Mouse (Mus musculus) embryonic facial prominence, embryonic 12.5 days (tissue): ENCODE data around the gene Gm42372. TPM values are rescaled to one million over a fixed set of nuclear protein-coding genes. Genes with fewer than 3 reads are reported as not detected.

ENCODE experiments used
- ATAC-seq: fragments of 200-750 bp; cut with Nextera tagmentation; 2 replicates; pipeline ENCODE4 v1.8.0; 2017; ENCODE audit not compliant: insufficient number of reproducible peaks, insufficient read depth, low FRiP score, low TSS enrichment
- H3K27ac ChIP-seq: fragments of 300-500 bp; sonication (generic); 2 replicates; pipeline ENCODE4 v1.5.1; 2016; ENCODE audit warnings: mild to moderate bottlenecking
- H3K27me3 ChIP-seq: fragments of 300-500 bp; sonication (generic); 2 replicates; pipeline ENCODE4 v1.6.1; 2016; ENCODE audit warnings: mild to moderate bottlenecking, moderate library complexity
- H3K36me3 ChIP-seq: fragments of 300-500 bp; sonication (generic); 2 replicates; pipeline ENCODE4 v1.6.1; 2016; ENCODE audit warnings: mild to moderate bottlenecking
- H3K4me1 ChIP-seq: fragments of 300-500 bp; sonication (generic); 2 replicates; pipeline ENCODE4 v1.6.1; 2016
- H3K4me2 ChIP-seq: fragments of 300-500 bp; sonication (generic); replicated peaks from 2 replicates; pipeline ENCODE4 v1.6.1; 2016; ENCODE audit warnings: mild to moderate bottlenecking, moderate library complexity
- H3K4me3 ChIP-seq: fragments of 300-500 bp; sonication (generic); 2 replicates; pipeline ENCODE4 v1.5.1; 2016; ENCODE audit warnings: mild to moderate bottlenecking
- H3K9ac ChIP-seq: fragments of 300-500 bp; sonication (generic); 2 replicates; pipeline ENCODE4 v1.6.1; 2016; ENCODE audit warnings: mild to moderate bottlenecking, moderate library complexity
- H3K9me3 ChIP-seq: fragments of 300-500 bp; sonication (generic); 2 replicates; pipeline ENCODE4 v1.6.1; 2016; ENCODE audit warnings: mild to moderate bottlenecking, moderate library complexity
- WGBS: fragments of 180-500 bp; shearing (Covaris S2); methylation state at CpG from one replicate; pipeline ENCODE4 v1.1.7; 2016; 5-methylcytosine and 5-hydroxymethylcytosine counted together
- polyA plus RNA-seq: library from polyadenylated mRNA; unstranded; fragments of >200 nt; fragmentation: Nextera tagmentation; extraction: Ambion mirVana; gene quantifications from 2 replicates; pipeline ENCODE4 v1.2.1, GENCODE M21; 2016

Gene Gm42372
- polyA plus RNA-seq, 1 experiment from 2014 or later: 0.36 TPM

GRCm38 (mm10) chr7:16993651-16994399 lies 10.9 kb downstream of the Gm42372 start:
- Histone ChIP-seq H3K4me2 (peak overlapping the region; percentile 72), H3K36me3 (peaks cover 18% of the 10 kb centered on the region), H3K9ac (peak overlapping the region; percentile 77), H3K9me3 (no peaks in the 10 kb centered on the region), H3K4me1 (peaks cover 54% of the 10 kb centered on the region), H3K27ac (peak overlapping the region; percentile 80), H3K4me3 (peak overlapping the region; percentile 69), H3K27me3 (no peaks in the 10 kb centered on the region)
- under 1% methylated on average over 27 of the region's 27 CpGs for WGBS
- ATAC-seq: peak; percentile 95

GRCm38 (mm10) chr7:16994400-16994799 lies 11.5 kb downstream of the Gm42372 start:
- Histone ChIP-seq H3K4me1 (peaks cover 54% of the 10 kb centered on the region), H3K9ac (peak overlapping the region; percentile 77)
- 6% methylated on average over 20 of the region's 20 CpGs for WGBS

GRCm38 (mm10) chr7:16995345-16995744 lies 12.5 kb downstream of the Gm42372 start:
- no peak overlapping the region for H3K27ac ChIP-seq
- H3K27me3 ChIP-seq: no peaks in the 10 kb centered on the region
- H3K9ac ChIP-seq: peak overlapping the region; percentile 77
- WGBS: 92% methylated on average over 4 of the region's 4 CpGs
- H3K9me3 ChIP-seq: no peaks in the 10 kb centered on the region
- peak overlapping the region; percentile 72 for H3K4me2 ChIP-seq
- H3K4me3 ChIP-seq: peak overlapping the region; percentile 69
- no peak for ATAC-seq
- peaks cover 24% of the 10 kb centered on the region for H3K36me3 ChIP-seq
- H3K4me1 ChIP-seq: peaks cover 52% of the 10 kb centered on the region

More at GRCm38 (mm10) chr7:16994400-16994799, 11.5 kb downstream of the Gm42372 start:
- peak overlapping the region; percentile 80 for H3K27ac ChIP-seq
- ATAC-seq: no peak
- H3K4me3 ChIP-seq: peak overlapping the region; percentile 69
- no peaks in the 10 kb centered on the region for H3K9me3 ChIP-seq
- H3K36me3 ChIP-seq: peaks cover 20% of the 10 kb centered on the region
- H3K4me2 ChIP-seq: peak overlapping the region; percentile 72
- no peaks in the 10 kb centered on the region for H3K27me3 ChIP-seq

- Histone ChIP-seq H3K4me1 (peaks cover 28% of the 10 kb centered on the region), H3K27ac (no peak overlapping the region), H3K4me2 (no peak overlapping the region), H3K36me3 (peaks cover 44% of the 10 kb centered on the region), H3K9me3 (no peaks in the 10 kb centered on the region), H3K9ac (no peak overlapping the region), H3K4me3 (0 out of 2 replicates have a peak overlapping the region, but pooled peaks have one; percentile 2), H3K27me3 (no peaks in the 10 kb centered on the region)
- 75% methylated on average over 4 of the region's 4 CpGs for WGBS
- no peak for ATAC-seq
Measured at GRCm38 (mm10) chr7:16999233-16999632, 16.3 kb downstream of the Gm42372 start.

GRCm38 (mm10) chr7:16999650-17000049 lies 16.8 kb downstream of the Gm42372 start:
- WGBS: 28% methylated on average over 4 of the region's 4 CpGs
- no peak overlapping the region for H3K9ac ChIP-seq
- no peak overlapping the region for H3K27ac ChIP-seq
- H3K4me2 ChIP-seq: no peak overlapping the region
- ATAC-seq: no peak
- H3K9me3 ChIP-seq: no peaks in the 10 kb centered on the region
- 0 out of 2 replicates have a peak overlapping the region, but pooled peaks have one; percentile 2 for H3K4me3 ChIP-seq
- H3K4me1 ChIP-seq: peaks cover 28% of the 10 kb centered on the region
- H3K27me3 ChIP-seq: no peaks in the 10 kb centered on the region
- H3K36me3 ChIP-seq: peaks cover 48% of the 10 kb centered on the region

- Histone ChIP-seq H3K27ac (no peak overlapping the region), H3K9me3 (no peaks in the 10 kb centered on the region), H3K36me3 (peaks cover 64% of the 10 kb centered on the region), H3K27me3 (no peaks in the 10 kb centered on the region), H3K4me3 (no peak overlapping the region), H3K4me1 (peaks cover 2% of the 10 kb centered on the region; the same call in 1 of the 2 replicates), H3K9ac (no peak overlapping the region), H3K4me2 (no peak overlapping the region)
- 12% methylated on average over 7 of the region's 7 CpGs for WGBS
- ATAC-seq: 0 out of 2 replicates have a peak, but pooled peaks have one; percentile 29
Measured at GRCm38 (mm10) chr7:17002375-17003195, 19.7 kb downstream of the Gm42372 start.

GRCm38 (mm10) chr7:17003230-17003960 lies 20.5 kb downstream of the Gm42372 start:
- no peak overlapping the region for H3K9ac ChIP-seq
- H3K36me3 ChIP-seq: peaks cover 67% of the 10 kb centered on the region
- H3K9me3 ChIP-seq: no peaks in the 10 kb centered on the region
- no peak overlapping the region for H3K27ac ChIP-seq
- H3K4me1 ChIP-seq: no peaks in the 10 kb centered on the region
- no peaks in the 10 kb centered on the region for H3K27me3 ChIP-seq
- H3K4me2 ChIP-seq: no peak overlapping the region
- 82% methylated on average over 7 of the region's 7 CpGs for WGBS
- no peak for ATAC-seq
- no peak overlapping the region for H3K4me3 ChIP-seq

- H3K4me1 ChIP-seq: no peaks in the 10 kb centered on the region
- no peak overlapping the region for H3K4me3 ChIP-seq
- WGBS: 85% methylated on average over 7 of the region's 7 CpGs
- no peak for ATAC-seq
- no peak overlapping the region for H3K9ac ChIP-seq
- H3K9me3 ChIP-seq: no peaks in the 10 kb centered on the region
- peaks cover 77% of the 10 kb centered on the region for H3K36me3 ChIP-seq
- no peaks in the 10 kb centered on the region for H3K27me3 ChIP-seq
- H3K27ac ChIP-seq: no peak overlapping the region
- no peak overlapping the region for H3K4me2 ChIP-seq
Measured at GRCm38 (mm10) chr7:17004716-17005115, 21.8 kb downstream of the Gm42372 start.

GRCm38 (mm10) chr7:17007300-17007699 lies 24.4 kb downstream of the Gm42372 start:
- no peak overlapping the region for H3K27ac ChIP-seq
- no peak for ATAC-seq
- no peak overlapping the region for H3K9ac ChIP-seq
- H3K4me2 ChIP-seq: no peak overlapping the region
- no peaks in the 10 kb centered on the region for H3K27me3 ChIP-seq
- WGBS: 79% methylated on average over 4 of the region's 4 CpGs
- peaks cover 86% of the 10 kb centered on the region for H3K36me3 ChIP-seq
- no peak overlapping the region for H3K4me3 ChIP-seq
- no peaks in the 10 kb centered on the region for H3K4me1 ChIP-seq
- no peaks in the 10 kb centered on the region for H3K9me3 ChIP-seq

- Histone ChIP-seq H3K27me3 (no peaks in the 10 kb centered on the region), H3K27ac (no peak overlapping the region), H3K9ac (no peak overlapping the region), H3K9me3 (no peaks in the 10 kb centered on the region), H3K4me2 (no peak overlapping the region), H3K36me3 (peaks cover 100% of the 10 kb centered on the region), H3K4me1 (no peaks in the 10 kb centered on the region), H3K4me3 (no peak overlapping the region)
- WGBS: 89% methylated on average over 16 of the region's 16 CpGs
- no peak for ATAC-seq
Measured at GRCm38 (mm10) chr7:17009326-17010009, 26.6 kb downstream of the Gm42372 start.

GRCm38 (mm10) chr7:17010010-17010347 lies 27.1 kb downstream of the Gm42372 start:
- 88% methylated on average over 5 of the region's 5 CpGs for WGBS
- H3K4me3 ChIP-seq: no peak overlapping the region
- no peak for ATAC-seq
- H3K4me1 ChIP-seq: no peaks in the 10 kb centered on the region
- H3K27me3 ChIP-seq: no peaks in the 10 kb centered on the region
- H3K27ac ChIP-seq: no peak overlapping the region
- no peak overlapping the region for H3K9ac ChIP-seq
- no peak overlapping the region for H3K4me2 ChIP-seq
- H3K9me3 ChIP-seq: no peaks in the 10 kb centered on the region
- H3K36me3 ChIP-seq: peaks cover 100% of the 10 kb centered on the region
